Mouse (Mus musculus): ENCODE measurements around the gene Kcnc1. TPM values are rescaled to one million over a fixed set of nuclear protein-coding genes. Genes with fewer than 3 reads are reported as not detected.

Gene Kcnc1
- polyA plus RNA-seq, 1 experiment from 2014 or later = not detected

DNA sequence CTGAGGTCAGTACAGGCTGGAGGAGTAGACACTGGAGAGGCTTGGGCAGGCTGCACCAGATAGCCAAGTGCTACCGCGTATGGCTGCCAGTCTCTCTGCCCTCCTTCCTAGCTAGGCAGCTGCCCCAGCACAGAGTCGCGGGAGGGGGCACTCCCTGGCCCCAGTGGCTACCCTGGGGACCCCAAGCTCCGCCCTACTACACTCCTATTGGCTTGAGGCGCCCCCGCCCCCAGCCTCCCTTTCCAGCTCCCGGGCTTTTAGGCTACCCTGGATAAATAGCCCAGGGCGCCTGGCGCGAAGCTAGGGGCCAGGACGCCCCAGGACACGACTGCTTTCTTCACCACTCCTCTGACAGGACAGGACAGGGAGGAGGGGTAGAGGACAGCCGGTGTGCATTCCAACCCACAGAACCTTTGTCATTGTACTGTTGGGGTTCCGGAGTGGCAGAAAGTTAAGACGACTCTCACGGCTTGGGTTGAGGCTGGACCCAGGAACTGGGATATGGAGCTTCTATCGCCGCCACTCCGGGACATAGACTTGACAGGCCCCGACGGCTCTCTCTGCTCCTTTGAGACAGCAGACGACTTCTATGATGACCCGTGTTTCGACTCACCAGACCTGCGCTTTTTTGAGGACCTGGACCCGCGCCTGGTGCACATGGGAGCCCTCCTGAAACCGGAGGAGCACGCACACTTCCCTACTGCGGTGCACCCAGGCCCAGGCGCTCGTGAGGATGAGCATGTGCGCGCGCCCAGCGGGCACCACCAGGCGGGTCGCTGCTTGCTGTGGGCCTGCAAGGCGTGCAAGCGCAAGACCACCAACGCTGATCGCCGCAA, 19.9 kb upstream of the Kcnc1 start, which contains the start of gene Myod1:
Myod1 (plus strand) TSS at position 303 of the 836 bp plus-strand sequence.
- no peaks in the 10 kb centered on the region for H3K36me3 ChIP-seq
- H3K4me1 ChIP-seq (replicated peaks) = peaks cover 18% of the 10 kb centered on the region
- no peak within 1 kb of the TSS for H3K27ac ChIP-seq
- H3K4me3 ChIP-seq = peak within 1 kb of the TSS; percentile 7
- H3K4me2 ChIP-seq = peak within 1 kb of the TSS; percentile 36
- 5% methylated on average over 44 of the region's 44 CpGs for WGBS
- no peaks in the 10 kb centered on the region for H3K9me3 ChIP-seq (replicated peaks)
- no peak within 1 kb of the TSS for H3K9ac ChIP-seq
- peaks cover 88% of the 10 kb centered on the region for H3K27me3 ChIP-seq
- ATAC-seq (replicated peaks; ENCODE audit: insufficient number of reproducible peaks, insufficient read depth, low FRiP score, low read depth) = no peak

- no peak for ATAC-seq (replicated peaks; ENCODE audit: insufficient number of reproducible peaks, insufficient read depth, low FRiP score, low read depth)
- Histone ChIP-seq H3K4me3 (peak overlapping the region; percentile 7), H3K9ac (no peak overlapping the region), H3K9me3 (replicated peaks) (no peaks in the 10 kb centered on the region), H3K4me1 (replicated peaks) (peaks cover 18% of the 10 kb centered on the region), H3K36me3 (no peaks in the 10 kb centered on the region), H3K4me2 (peak overlapping the region; percentile 36), H3K27me3 (peaks cover 91% of the 10 kb centered on the region), H3K27ac (no peak overlapping the region)
- under 1% methylated on average over 33 of the region's 33 CpGs for WGBS
Measured at GRCm38 (mm10) chr7:46377008-46377346, 19.3 kb upstream of the Kcnc1 start.

GRCm38 (mm10) chr7:46378123-46378522, 18.2 kb upstream of the Kcnc1 start:
- H3K9me3 ChIP-seq (replicated peaks) = no peaks in the 10 kb centered on the region
- peaks cover 18% of the 10 kb centered on the region for H3K4me1 ChIP-seq (replicated peaks)
- no peaks in the 10 kb centered on the region for H3K36me3 ChIP-seq
- no peak for ATAC-seq (replicated peaks; ENCODE audit: insufficient number of reproducible peaks, insufficient read depth, low FRiP score, low read depth)
- no peak overlapping the region for H3K27ac ChIP-seq
- H3K4me3 ChIP-seq = no peak overlapping the region
- WGBS = 2% methylated on average over 22 of the region's 22 CpGs
- peaks cover 83% of the 10 kb centered on the region for H3K27me3 ChIP-seq
- 0 out of 2 replicates have a peak overlapping the region, but pooled peaks have one; percentile 9 for H3K4me2 ChIP-seq
- no peak overlapping the region for H3K9ac ChIP-seq

GRCm38 (mm10) chr7:46378983-46379382, 17.3 kb upstream of the Kcnc1 start:
- Histone ChIP-seq H3K4me3 (no peak overlapping the region), H3K27ac (no peak overlapping the region), H3K9ac (no peak overlapping the region), H3K4me1 (replicated peaks) (peaks cover 18% of the 10 kb centered on the region), H3K4me2 (no peak overlapping the region), H3K36me3 (no peaks in the 10 kb centered on the region), H3K27me3 (peaks cover 74% of the 10 kb centered on the region), H3K9me3 (replicated peaks) (no peaks in the 10 kb centered on the region)
- no peak for ATAC-seq (replicated peaks; ENCODE audit: insufficient number of reproducible peaks, insufficient read depth, low FRiP score, low read depth)
- whole genome bisulfite sequencing = 9% methylated on average over 16 of the region's 16 CpGs

DNA sequence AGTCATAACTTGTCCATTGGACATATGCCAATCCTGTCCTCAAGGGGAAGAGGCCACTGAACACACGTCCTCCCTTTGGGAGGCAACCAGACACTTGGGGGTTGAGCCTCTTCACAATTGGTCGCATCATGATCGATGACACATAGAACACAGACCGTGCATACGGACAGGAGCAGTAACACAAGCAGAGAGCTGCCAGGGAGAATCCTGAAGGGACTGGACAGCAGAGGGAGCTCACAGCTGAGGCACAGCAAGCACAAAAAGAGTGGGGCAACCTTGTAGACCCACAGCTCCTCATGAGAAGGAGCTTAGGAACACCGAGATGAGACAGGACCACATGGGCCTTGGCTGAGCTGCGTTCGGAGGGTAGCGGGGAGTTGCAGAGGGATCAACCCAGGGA, 15.7 kb upstream of the Kcnc1 start:
- no peaks in the 10 kb centered on the region for H3K9me3 ChIP-seq (replicated peaks)
- no peak overlapping the region for H3K27ac ChIP-seq
- WGBS = 60% methylated on average over 9 of the region's 9 CpGs
- H3K27me3 ChIP-seq = peaks cover 59% of the 10 kb centered on the region
- ATAC-seq (replicated peaks; ENCODE audit: insufficient number of reproducible peaks, insufficient read depth, low FRiP score, low read depth) = no peak
- H3K4me2 ChIP-seq = no peak overlapping the region
- no peaks in the 10 kb centered on the region for H3K36me3 ChIP-seq
- H3K4me1 ChIP-seq (replicated peaks) = peaks cover 18% of the 10 kb centered on the region
- H3K9ac ChIP-seq = no peak overlapping the region
- H3K4me3 ChIP-seq = no peak overlapping the region

- no peak overlapping the region for H3K4me2 ChIP-seq
- H3K9me3 ChIP-seq (replicated peaks) = no peaks in the 10 kb centered on the region
- H3K36me3 ChIP-seq = no peaks in the 10 kb centered on the region
- WGBS = 79% methylated on average over 3 of the region's 3 CpGs
- H3K9ac ChIP-seq = no peak overlapping the region
- no peak overlapping the region for H3K27ac ChIP-seq
- no peaks in the 10 kb centered on the region for H3K4me1 ChIP-seq (replicated peaks)
- H3K27me3 ChIP-seq = peaks cover 29% of the 10 kb centered on the region
- H3K4me3 ChIP-seq = no peak overlapping the region
- ATAC-seq (replicated peaks; ENCODE audit: insufficient number of reproducible peaks, insufficient read depth, low FRiP score, low read depth) = no peak
Measured at GRCm38 (mm10) chr7:46387430-46387829, 8.9 kb upstream of the Kcnc1 start.

DNA sequence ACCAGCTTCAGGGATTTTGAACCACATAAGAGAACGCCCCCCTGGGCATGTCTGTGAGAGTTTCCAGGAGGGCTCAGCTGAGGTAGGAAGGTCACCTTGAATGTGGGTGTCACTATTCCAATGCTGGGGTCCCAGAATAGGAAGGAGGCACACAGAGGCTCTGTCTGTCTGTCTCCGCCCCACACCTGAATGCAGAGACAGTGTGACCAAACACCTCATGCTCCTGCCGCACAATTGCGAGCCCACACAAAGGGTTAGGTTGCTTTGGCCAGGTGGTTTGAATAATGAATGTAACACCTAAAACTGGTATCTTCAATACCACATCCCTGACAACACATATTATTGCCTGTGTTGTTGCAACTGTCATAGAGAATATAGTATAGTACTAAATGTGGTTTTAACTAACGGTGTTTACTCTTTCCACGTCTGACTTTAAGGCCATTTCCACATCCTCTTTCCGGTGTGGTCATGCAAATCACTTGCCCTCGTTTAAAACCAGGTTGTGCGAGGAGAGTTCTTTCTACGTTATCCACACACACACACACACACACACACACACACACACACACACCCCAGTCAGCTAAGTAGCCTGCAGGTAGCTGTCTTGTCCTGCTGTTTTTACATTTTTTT, 6.7 kb upstream of the Kcnc1 start:
- 67% methylated on average over 10 of the region's 10 CpGs for WGBS
- H3K9me3 ChIP-seq (replicated peaks) = no peaks in the 10 kb centered on the region
- no peaks in the 10 kb centered on the region for H3K36me3 ChIP-seq
- no peak overlapping the region for H3K4me2 ChIP-seq
- H3K9ac ChIP-seq = no peak overlapping the region
- peaks cover 41% of the 10 kb centered on the region for H3K27me3 ChIP-seq
- no peak for ATAC-seq (replicated peaks; ENCODE audit: insufficient number of reproducible peaks, insufficient read depth, low FRiP score, low read depth)
- no peaks in the 10 kb centered on the region for H3K4me1 ChIP-seq (replicated peaks)
- H3K27ac ChIP-seq = no peak overlapping the region
- H3K4me3 ChIP-seq = no peak overlapping the region

DNA sequence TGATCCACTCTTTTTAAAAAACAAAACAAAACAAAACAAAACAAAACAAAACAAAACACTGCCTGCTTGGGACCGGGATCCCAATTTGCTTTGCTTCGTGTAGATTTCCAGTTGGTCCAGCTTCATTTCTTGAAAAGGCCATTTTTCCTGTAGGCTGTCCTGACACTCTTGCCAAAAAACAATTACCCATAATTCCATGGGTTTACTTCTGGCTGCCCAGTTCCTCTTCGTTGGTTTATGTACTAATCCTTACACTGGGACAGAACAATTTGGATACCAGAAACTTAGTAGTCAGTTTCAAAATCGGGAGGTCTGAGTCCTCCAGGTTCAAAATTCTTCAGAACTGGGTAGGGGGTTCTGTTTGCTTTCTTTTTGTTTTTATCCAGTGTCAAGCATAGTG, 6.1 kb upstream of the Kcnc1 start:
- H3K27me3 ChIP-seq = peaks cover 48% of the 10 kb centered on the region
- no peak for ATAC-seq (replicated peaks; ENCODE audit: insufficient number of reproducible peaks, insufficient read depth, low FRiP score, low read depth)
- no peak overlapping the region for H3K4me2 ChIP-seq
- no peaks in the 10 kb centered on the region for H3K9me3 ChIP-seq (replicated peaks)
- no peaks in the 10 kb centered on the region for H3K4me1 ChIP-seq (replicated peaks)
- H3K27ac ChIP-seq = no peak overlapping the region
- H3K9ac ChIP-seq = no peak overlapping the region
- H3K4me3 ChIP-seq = no peak overlapping the region
- H3K36me3 ChIP-seq = no peaks in the 10 kb centered on the region
- WGBS = 58% methylated on average over 4 of the region's 4 CpGs

GRCm38 (mm10) chr7:46391701-46392100, 4.6 kb upstream of the Kcnc1 start:
- Histone ChIP-seq H3K9ac (no peak overlapping the region), H3K4me3 (no peak overlapping the region), H3K4me1 (replicated peaks) (peaks cover 11% of the 10 kb centered on the region), H3K9me3 (replicated peaks) (no peaks in the 10 kb centered on the region), H3K27me3 (peaks cover 60% of the 10 kb centered on the region), H3K36me3 (no peaks in the 10 kb centered on the region), H3K4me2 (no peak overlapping the region), H3K27ac (no peak overlapping the region)
- ATAC-seq (replicated peaks; ENCODE audit: insufficient number of reproducible peaks, insufficient read depth, low FRiP score, low read depth) = no peak
- 42% methylated on average over 5 of the region's 5 CpGs for WGBS

GRCm38 (mm10) chr7:46393116-46393515, 3.2 kb upstream of the Kcnc1 start:
- no peak overlapping the region for H3K9ac ChIP-seq
- no peaks in the 10 kb centered on the region for H3K36me3 ChIP-seq
- 0% methylated on average over 2 of the region's 2 CpGs for WGBS
- H3K27ac ChIP-seq = no peak overlapping the region
- peaks cover 24% of the 10 kb centered on the region for H3K4me1 ChIP-seq (replicated peaks)
- ATAC-seq (replicated peaks; ENCODE audit: insufficient number of reproducible peaks, insufficient read depth, low FRiP score, low read depth) = no peak
- no peak overlapping the region for H3K4me2 ChIP-seq
- no peak overlapping the region for H3K4me3 ChIP-seq
- H3K9me3 ChIP-seq (replicated peaks) = no peaks in the 10 kb centered on the region
- peaks cover 68% of the 10 kb centered on the region for H3K27me3 ChIP-seq

DNA sequence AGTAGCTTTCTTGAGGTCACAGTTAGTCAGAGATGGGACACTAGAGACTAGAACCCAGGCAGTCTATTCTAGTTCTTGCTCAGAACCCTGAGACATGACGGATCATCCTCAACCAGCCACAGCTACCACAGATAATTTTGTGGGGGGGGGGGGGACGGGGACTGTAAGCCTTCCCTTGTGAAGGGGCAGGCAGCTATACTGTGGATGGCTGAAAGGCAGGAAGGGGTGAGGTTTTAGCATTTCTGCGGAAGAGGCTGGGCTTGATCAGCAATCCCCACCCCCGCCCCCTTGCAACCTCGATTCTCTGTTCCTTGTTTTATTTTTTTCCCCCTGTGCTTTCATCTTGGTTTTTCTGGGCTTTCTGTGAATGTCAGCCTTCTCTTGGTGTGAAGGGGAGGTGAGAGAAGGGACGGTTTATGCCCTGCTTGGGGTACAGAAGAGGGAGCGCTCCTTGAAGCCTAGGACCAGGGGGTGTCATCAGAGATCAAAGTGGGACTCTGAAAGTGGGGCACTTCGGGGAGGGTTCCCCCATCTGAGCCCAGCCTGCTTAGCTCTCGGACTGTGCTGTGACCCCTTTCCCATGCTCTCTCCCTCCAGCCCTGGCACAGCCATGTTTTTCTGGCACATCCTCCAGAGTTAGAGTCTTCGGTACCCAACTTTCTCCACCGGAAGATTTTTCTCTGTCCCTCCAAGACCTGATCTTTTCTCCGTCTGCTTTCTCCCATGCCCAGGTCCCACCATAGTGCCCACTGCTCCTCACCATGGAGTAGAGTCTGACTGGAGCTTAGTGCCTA, 2.4 kb upstream of the Kcnc1 start:
- H3K9ac ChIP-seq = no peak overlapping the region
- 24% methylated on average over 12 of the region's 12 CpGs for WGBS

More for the DNA sequence above, 2.4 kb upstream of the Kcnc1 start:
- Histone ChIP-seq H3K27me3 (peaks cover 76% of the 10 kb centered on the region), H3K36me3 (no peaks in the 10 kb centered on the region), H3K9me3 (replicated peaks) (no peaks in the 10 kb centered on the region), H3K4me3 (no peak overlapping the region), H3K27ac (no peak overlapping the region), H3K4me2 (no peak overlapping the region), H3K4me1 (replicated peaks) (peaks cover 25% of the 10 kb centered on the region)
- no peak for ATAC-seq (replicated peaks; ENCODE audit: insufficient number of reproducible peaks, insufficient read depth, low FRiP score, low read depth)
